Mouse (Mus musculus): ENCODE data around the gene Sprtn.

DNA sequence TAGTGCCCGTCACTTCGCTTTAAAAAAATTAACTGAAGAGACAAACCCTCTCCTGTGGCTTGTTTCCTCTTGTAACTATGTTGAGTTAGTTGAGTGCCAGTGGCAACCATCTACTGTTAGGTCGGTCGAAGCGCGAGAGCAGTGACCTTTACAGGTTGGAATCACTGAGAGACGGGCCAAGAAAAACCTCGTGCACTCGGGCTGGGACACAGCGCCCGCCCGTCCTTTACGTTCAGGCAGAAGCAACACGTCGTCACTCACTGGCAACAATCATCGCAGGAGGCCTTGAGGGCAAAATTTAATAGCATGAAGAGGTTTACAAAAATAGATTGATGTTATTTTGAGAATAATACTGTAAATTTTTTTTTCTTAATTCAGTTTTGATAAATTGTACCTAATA lies 12.2 kb downstream of the Sprtn start:
- TF ChIP-seq CTCF (IDR thresholded peaks at IDR 0.05; ENCODE audit: insufficient read depth, low read depth, low read length) (no peak), POLR2A (IDR thresholded peaks at IDR 0.05; ENCODE audit: insufficient read depth, low read depth, low read length) (no peak)

Measured in olfactory bulb, adult 2 months (tissue).